ENCODE assay signal across 8 mouse cellular contexts in genomic region chr5:113054308-113054707, GRCm38 (mm10). TPM values are rescaled to one million over a fixed set of nuclear protein-coding genes. Genes with fewer than 3 reads are reported as not detected.
A peak's percentile ranks its signal among the peaks of the same experiment; 100 is the strongest.
DNase-seq lines count a peak whose midpoint lies in the region; ATAC-seq and TF ChIP-seq lines count a peak whose summit lies in the region.

No protein-coding gene starts in this region.

- no peak overlapping the region for H3K4me2 ChIP-seq in limb, embryonic 14.5 days (replicated peaks; ENCODE audit: low read depth, low read length, severe bottlenecking)

- peak; percentile 42; the same call in 1 of the 2 replicates for ATAC-seq in limb, embryonic 14.5 days (ENCODE audit: low FRiP score, low read depth)

- peaks cover 16% of the 10 kb centered on the region; the same call in 1 of the 2 replicates for H3K27me3 ChIP-seq in embryonic facial prominence, embryonic 10.5 days (replicated peaks; ENCODE audit: low read depth, poor library complexity, severe bottlenecking)
- no peaks in the 10 kb centered on the region for H3K27me3 ChIP-seq in limb, embryonic 14.5 days (ENCODE audit: control insufficient read depth, insufficient read depth, low read length)

- no peak for TF ChIP-seq POLR2A in limb, embryonic 14.5 days (IDR thresholded peaks at IDR 0.05; ENCODE audit: borderline replicate concordance, extremely low read depth, insufficient read depth, insufficient read length)

- peak; percentile 52 for DNase-seq in 416B (ENCODE audit: low read depth)
- peak; percentile 87 for DNase-seq in adrenal gland, postnatal 14 days
- peak; percentile 87 for DNase-seq in embryonic facial prominence, embryonic 10.5 days (ENCODE audit: low spot score)
- DNase-seq in heart, adult 8-10 months (ENCODE audit: low spot score), result peak; percentile 79
- DNase-seq in kidney, adult 9 months, result peak; percentile 77
- DNase-seq in limb, embryonic 14.5 days (ENCODE audit: low spot score), result peak; percentile 57
- DNase-seq in neural tube, embryonic 10.5 days (ENCODE audit: extremely low spot score, low spot score), result peak; percentile 88
- peak; percentile 88 for DNase-seq in testis, postnatal 10 days (ENCODE audit: low spot score)

- no peak overlapping the region for H3K27ac ChIP-seq in embryonic facial prominence, embryonic 10.5 days (replicated peaks)
- H3K27ac ChIP-seq in limb, embryonic 14.5 days (replicated peaks; ENCODE audit: low read depth, low read length), result no peak overlapping the region

- no peak overlapping the region for H3K9ac ChIP-seq in limb, embryonic 14.5 days (ENCODE audit: low read depth, low read length, severe bottlenecking)

- no peak overlapping the region for H3K4me3 ChIP-seq in embryonic facial prominence, embryonic 10.5 days
- no peak overlapping the region for H3K4me3 ChIP-seq in limb, embryonic 14.5 days (replicated peaks; ENCODE audit: low read length)

- H3K9me3 ChIP-seq in embryonic facial prominence, embryonic 10.5 days, result 0 out of 2 replicates have a peak, but pooled peaks cover 4% of the 10 kb centered on the region
- no peaks in the 10 kb centered on the region for H3K9me3 ChIP-seq in limb, embryonic 14.5 days (ENCODE audit: control insufficient read depth, low read length)

- H3K36me3 ChIP-seq in embryonic facial prominence, embryonic 10.5 days (replicated peaks), result no peaks in the 10 kb centered on the region
- no peaks in the 10 kb centered on the region for H3K36me3 ChIP-seq in limb, embryonic 14.5 days (ENCODE audit: control insufficient read depth, insufficient read depth, low read length)

- no peaks in the 10 kb centered on the region; the same call in 1 of the 2 replicates for H3K4me1 ChIP-seq in embryonic facial prominence, embryonic 10.5 days
- no peaks in the 10 kb centered on the region for H3K4me1 ChIP-seq in limb, embryonic 14.5 days (ENCODE audit: control insufficient read depth, insufficient read depth, low read length)

- WGBS in embryonic facial prominence, embryonic 10.5 days, result 5% methylated on average over 16 of the region's 16 CpGs
- WGBS in limb, embryonic 14.5 days, result 5% methylated on average over 16 of the region's 16 CpGs

RNA-seq across cellular contexts. Expression of gene Crybb2, which starts 15.6 kb away (rescaled TPM):
- total RNA-seq in adrenal gland, postnatal 14 days (2021), result not detected in 2 replicates
- not detected in 2 replicates for polyA plus RNA-seq in embryonic facial prominence, embryonic 10.5 days (2016; fragmentation: Nextera tagmentation; extraction: Ambion mirVana)
- total RNA-seq in heart, adult 8-10 months (2022), result not detected
- polyA plus RNA-seq in limb, embryonic 14.5 days (2012; rRNA removed), result not detected in 2 replicates
- polyA plus RNA-seq in limb, embryonic 14.5 days (2014; fragmentation: Nextera tagmentation; extraction: Ambion mirVana), result not detected in 2 replicates

RNA-seq across cellular contexts. Expression of gene Crybb3, which starts 27.1 kb away (rescaled TPM):
- total RNA-seq in adrenal gland, postnatal 14 days (2021), result 1.4 and 2.2 TPM in 2 replicates
- 0.97 and 1.0 TPM in 2 replicates for polyA plus RNA-seq in embryonic facial prominence, embryonic 10.5 days (2016; fragmentation: Nextera tagmentation; extraction: Ambion mirVana)
- total RNA-seq in heart, adult 8-10 months (2022), result 1 to 10 TPM in 1 of 4 experiments, under 1 TPM in 3; 0.92 to 1.3 (median 0.93) TPM
- polyA plus RNA-seq in limb, embryonic 14.5 days (2012; rRNA removed), result 4.3 and 4.6 TPM in 2 replicates
- 0.67 and 0.72 TPM in 2 replicates for polyA plus RNA-seq in limb, embryonic 14.5 days (2014; fragmentation: Nextera tagmentation; extraction: Ambion mirVana)

RNA-seq across cellular contexts. Expression of gene Grk3, which starts 38.7 kb away (rescaled TPM):
- total RNA-seq in adrenal gland, postnatal 14 days (2021), result 36.7 and 37.5 TPM in 2 replicates
- polyA plus RNA-seq in embryonic facial prominence, embryonic 10.5 days (2016; fragmentation: Nextera tagmentation; extraction: Ambion mirVana), result 5.9 and 6.0 TPM in 2 replicates
- total RNA-seq in heart, adult 8-10 months (2022), result 1 to 10 TPM; 3.5 to 5.2 (median 4.6) TPM
- polyA plus RNA-seq in limb, embryonic 14.5 days (2012; rRNA removed), result 13.1 and 14.6 TPM in 2 replicates
- polyA plus RNA-seq in limb, embryonic 14.5 days (2014; fragmentation: Nextera tagmentation; extraction: Ambion mirVana), result 7.5 and 9.6 TPM in 2 replicates
